Mouse (Mus musculus) cerebellum, postnatal 4 days (tissue): ENCODE measurements around the gene 9930104L06Rik.

ENCODE experiments used
- DNase-seq, 2 experiments: peaks; one replicate each; pipeline ENCODE4 v3.0.0; 2022; ENCODE audit warnings: low spot score in 2 of 2, mixed read lengths in 1 of 2

The 9930104L06Rik gene

DNA sequence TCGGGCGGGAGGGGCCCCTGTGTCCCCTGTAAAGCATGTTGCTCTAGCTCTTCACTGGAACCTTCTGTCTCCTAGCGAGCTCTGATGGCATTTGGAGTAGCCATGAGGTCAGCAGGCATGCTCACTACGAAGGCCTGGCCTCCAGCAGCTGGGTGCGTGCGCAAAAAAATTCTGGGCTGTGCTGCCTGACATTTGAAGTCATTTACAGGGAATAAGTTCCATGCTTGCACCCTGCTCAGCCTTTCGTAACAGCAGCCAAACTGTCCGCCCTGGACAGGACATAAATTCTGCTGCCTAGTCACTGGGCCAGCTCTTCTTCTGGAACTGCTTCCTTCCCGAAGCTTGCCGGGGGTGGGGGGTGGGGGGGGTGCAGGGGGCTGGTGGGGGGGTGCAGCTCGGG is 22.2 kb downstream of the 9930104L06Rik start:
- DNase-seq, result no peak

- DNase-seq, result no peak
These were observed 24.1 kb downstream of the 9930104L06Rik start for GRCm38 (mm10) chr4:124960940-124961339.

GRCm38 (mm10) chr4:124962576-124962975 is 25.7 kb downstream of the 9930104L06Rik start:
- DNase-seq, result no peak

GRCm38 (mm10) chr4:124964912-124965599 is 28.2 kb downstream of the 9930104L06Rik start:
- no peak for DNase-seq

GRCm38 (mm10) chr4:124968711-124969110 is 31.9 kb downstream of the 9930104L06Rik start:
- no peak for DNase-seq

- DNase-seq, result no peak
These were observed 32.5 kb downstream of the 9930104L06Rik start for GRCm38 (mm10) chr4:124969219-124969848.

DNA sequence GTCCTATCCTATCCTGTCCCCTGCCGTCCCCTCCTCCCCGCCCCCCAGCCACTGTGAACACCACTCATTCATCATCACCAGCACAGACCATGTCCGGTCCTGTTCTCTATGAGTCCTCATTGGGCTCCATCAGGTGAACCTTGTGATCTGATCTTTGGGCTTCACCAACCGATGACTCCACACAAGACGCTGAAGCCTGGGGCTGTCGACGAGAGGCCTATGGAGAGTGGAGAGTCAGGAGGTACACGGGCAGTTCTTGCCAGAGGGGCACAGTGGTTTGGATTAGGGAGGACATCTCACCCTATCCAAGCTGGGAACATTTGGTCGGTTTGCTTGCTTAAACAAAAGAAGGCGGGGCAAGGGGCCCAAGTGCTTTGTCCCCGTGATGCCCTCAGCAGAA is 33.3 kb downstream of the 9930104L06Rik start:
- DNase-seq, result no peak

GRCm38 (mm10) chr4:124970677-124971076 is 33.8 kb downstream of the 9930104L06Rik start:
- DNase-seq, result no peak

DNA sequence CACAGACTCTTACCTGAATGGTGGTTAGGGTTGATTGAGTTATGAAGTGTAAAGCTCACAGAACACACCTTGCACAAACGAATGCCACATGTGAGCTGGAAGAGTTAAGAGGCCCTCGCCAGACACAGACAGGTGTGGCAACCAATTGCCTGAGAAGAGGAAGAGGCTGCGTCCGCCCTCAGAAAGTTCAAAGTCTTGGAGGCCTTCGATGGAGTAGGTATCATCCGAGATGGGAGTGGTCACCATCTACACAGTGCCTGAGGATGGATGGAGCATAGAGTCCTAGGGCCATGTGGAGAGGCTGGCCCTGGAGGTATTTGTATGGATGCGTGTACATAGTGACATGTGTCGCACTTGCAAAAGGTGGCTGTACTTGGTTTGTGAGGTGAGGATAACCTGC is 34.2 kb downstream of the 9930104L06Rik start:
- DNase-seq, result no peak

DNA sequence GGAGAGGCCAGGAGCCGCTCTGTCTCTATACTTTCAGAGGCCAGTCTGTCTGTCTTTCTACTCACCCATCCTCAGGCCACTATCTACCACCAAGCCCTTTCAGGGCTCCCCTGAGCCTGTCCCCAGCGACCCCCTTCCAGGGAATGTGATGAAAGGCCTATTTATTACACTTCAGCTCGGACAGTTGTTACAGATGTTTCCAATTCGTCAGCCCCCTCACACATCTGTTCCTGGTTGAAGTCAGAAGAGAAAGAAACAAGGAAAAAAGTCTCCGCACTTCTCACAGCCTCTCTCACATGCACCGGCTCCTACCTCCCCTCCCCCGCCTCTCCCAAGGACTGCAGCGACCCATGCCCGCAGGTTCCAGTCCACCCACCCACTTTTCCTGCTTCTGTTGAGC is 35.5 kb downstream of the 9930104L06Rik start:
- no peak for DNase-seq

- no peak for DNase-seq
These were observed 36.4 kb downstream of the 9930104L06Rik start for GRCm38 (mm10) chr4:124973296-124973695.

GRCm38 (mm10) chr4:124978201-124978600 is 41.4 kb downstream of the 9930104L06Rik start:
- DNase-seq, result no peak

- DNase-seq, result no peak
These were observed 47.2 kb downstream of the 9930104L06Rik start for GRCm38 (mm10) chr4:124983893-124984526.

DNA sequence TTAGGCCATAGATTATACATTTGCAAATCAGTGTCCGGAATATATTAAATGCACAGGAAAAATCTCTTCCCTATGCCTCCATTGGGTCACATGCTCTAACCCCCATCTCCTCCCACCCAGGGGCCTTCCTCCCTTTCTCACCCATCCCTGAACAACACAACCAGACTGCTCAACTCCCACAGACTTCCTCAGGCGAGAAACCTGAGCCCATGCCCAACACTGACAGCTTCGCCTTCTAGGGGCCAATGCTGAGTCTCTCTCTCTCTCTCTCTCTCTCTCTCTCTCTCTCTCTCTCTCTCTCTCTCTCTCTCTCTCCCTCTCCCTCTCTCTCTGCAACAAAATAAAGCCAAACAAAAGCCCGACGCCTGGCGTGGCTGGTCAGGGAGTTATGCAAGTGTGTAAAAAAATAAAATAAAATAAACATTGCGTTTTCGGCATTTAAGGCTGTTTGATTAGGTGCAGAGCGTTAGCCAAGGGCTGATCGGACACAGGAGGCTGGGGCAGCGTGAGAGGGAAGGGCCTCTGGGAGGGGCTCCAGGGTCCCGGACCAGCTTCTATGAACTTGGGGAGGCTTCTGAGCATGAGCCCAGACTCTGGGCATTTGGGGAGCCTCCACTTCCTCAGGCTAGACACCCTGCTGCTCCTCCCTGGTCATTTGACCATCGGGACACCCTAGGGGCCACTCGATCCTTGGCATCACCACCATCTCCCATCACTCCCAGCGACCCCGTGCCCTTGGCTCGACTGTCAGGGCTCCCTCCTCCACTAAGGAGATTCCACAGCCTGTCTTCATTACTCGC is 48.2 kb downstream of the 9930104L06Rik start:
- no peak for DNase-seq

DNA sequence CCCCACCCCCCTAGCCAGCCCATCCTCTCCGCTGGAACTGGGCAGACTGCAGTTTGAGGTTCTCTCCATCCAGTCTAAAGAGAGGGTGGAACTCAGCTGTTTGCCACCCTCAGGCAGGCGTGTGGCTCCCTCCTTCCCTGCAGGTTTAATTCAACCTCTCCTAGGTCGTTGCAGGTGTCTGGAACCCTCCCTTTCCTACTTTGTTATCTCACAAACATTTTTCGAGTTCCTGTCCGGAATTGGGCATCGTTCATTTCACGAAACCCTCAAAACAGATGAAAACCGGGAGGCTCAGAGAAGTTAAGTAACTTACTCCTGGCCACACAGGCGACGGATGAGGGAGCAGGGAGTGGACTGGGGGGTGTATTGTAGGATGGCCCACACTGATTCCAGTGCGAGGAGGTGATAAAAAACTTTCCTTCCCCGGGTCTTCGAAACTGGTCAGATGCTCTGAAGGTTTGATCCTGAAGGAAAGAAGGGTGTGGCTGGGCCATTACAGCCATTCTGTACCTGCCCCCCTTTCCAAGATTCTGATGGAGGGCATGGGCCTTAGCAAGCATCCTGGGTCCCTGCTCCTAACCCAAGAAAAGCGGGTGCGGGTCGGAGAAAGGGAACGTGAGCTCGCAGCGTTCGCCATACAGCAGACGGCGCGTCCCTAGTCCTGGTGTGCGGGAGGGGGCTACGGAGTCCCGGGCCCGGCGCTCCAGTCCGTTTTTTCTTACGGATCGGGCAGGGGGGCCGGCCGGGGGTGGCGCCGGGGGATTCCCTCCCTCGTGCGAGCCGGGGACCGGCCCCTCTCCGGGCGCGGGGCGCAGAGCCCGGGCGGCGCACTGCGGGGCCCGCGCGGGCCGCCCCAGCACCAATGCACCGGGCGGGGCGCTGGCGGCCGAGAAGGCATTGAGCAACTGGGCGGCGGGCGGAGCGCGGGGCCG is 49.1 kb downstream of the 9930104L06Rik start, which contains the start of gene Rspo1:
Gene Rspo1, plus strand, starts transcription at position 760 of the 932 bp plus-strand sequence.
- no peak for DNase-seq

DNA sequence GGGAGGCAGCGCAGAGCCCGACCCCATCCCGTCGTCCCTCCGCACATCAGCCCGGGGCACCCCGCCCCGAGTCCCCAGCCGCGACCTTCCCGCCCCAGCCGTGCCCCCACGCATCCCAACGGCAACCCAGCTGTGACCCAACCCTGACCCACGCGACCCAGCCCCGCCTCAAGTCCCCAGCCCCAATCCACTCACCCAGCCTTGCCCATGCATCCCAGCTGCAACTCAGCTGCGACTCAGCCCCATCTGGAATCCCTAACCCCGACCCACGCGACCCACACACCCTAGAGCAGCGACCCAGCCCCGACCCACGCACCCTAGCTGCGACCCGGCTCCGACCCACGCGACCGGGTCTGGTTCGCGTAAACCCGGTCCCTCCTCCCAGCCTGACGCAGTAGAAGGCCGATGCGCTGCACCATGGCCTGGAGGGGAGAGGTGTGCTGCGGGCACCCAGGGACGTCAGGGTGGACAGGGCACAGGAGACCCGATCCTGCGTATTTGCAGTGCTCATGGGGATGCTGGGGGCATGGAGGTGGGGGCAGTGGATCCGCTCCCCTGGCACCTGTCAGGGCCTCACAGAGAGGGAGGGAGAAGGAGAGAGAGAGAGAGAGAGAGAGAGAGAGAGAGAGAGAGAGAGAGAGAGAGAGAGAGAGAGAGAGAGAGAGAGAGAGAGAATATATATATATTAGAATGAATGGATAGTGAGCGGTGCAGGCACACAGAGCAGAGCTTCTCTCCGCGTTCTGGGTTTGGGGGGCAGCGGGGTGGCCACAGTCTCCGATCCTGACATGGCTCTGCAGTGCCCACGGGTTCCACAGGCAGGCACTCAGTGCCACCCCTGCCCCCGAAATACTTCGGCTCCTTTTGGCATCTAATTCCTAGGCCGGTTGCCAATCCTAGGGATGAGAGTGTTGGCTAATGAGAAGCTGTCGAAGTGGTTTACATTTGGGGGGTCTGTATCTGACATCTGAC is 50.2 kb downstream of the 9930104L06Rik start:
- no peak for DNase-seq

DNA sequence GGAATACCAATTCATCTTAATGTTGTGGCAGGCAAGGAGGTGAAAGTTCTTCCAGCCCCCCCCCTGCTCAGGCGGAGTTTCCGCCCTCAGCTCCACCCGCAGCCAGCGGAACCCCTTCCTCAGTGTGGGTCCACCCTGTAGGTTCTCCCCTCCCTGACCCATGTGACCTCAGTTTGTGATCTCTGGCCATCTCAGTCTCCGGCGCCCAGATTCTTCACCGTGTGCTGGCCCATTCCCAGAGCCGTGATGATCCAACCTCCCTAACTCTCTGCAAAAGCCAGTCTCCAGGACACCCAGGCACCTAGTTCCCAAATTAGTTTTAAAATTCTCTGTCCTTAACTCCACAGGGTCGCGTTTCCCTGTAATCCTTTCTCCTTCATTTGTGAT is 50.9 kb downstream of the 9930104L06Rik start:
- no peak for DNase-seq

GRCm38 (mm10) chr4:124988382-124988781 is 51.5 kb downstream of the 9930104L06Rik start:
- DNase-seq, result no peak

- no peak for DNase-seq
These were observed 53.0 kb downstream of the 9930104L06Rik start for GRCm38 (mm10) chr4:124989787-124990253.

GRCm38 (mm10) chr4:124990325-124990724 is 53.5 kb downstream of the 9930104L06Rik start:
- no peak for DNase-seq
